Mouse (Mus musculus): ENCODE results near the gene Rem1.

Gene Rem1

DNA sequence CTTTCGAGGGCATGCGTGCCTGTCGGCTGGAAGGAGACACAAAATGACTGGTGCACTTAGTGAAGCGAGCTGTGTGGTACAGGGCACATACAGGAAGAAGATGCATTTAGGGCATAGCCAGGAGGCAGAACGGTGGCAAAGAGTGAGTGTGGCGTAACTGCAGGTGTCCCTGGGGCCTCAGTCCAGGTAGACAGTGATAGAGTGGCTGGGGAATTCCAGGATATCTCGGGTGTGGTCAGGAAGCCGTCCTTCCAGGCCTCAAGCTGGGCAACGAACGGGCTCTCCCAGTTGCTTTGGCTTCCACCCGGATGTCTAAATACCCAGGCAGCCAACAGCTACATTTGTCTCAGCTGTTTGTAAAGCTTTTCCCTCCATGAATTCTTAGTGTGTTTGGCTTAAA, 47.4 kb downstream of the Rem1 start:
- in situ Hi-C loops (cut with MboI, MseI) = loop anchor here (10.0 kb wide), 1 partner anchor 591 kb away; no protein-coding TSS in a partner anchor

DNA sequence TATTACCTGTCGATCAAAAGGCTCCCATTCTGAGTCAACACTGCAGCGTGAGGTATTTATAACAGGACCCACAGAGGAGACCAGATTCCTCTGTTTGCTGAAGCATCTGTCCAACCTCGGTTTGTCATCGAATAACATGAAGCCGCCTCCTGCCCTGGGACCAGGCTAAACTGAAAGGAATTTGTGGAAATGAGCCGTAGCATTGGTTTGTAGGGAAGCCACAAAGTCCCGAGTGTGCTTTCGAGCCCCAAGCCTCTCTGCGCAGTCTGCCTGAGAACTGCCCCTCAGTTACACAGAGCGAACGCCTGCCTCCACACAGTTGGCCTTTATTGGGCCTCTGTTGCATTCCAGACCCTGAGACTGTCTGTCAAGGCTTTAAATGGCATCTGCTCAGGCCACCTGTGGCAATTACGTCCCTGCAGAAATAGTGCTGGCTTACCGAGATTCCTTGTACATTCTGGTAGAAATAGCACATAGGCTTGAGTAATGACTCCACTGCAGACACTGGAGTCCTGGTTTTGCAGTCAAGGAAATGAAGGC, 48.6 kb downstream of the Rem1 start:
- in situ Hi-C loops (cut with MboI, MseI) = loop anchor here (10.0 kb wide), 1 partner anchor 589 kb away; no protein-coding TSS in a partner anchor

DNA sequence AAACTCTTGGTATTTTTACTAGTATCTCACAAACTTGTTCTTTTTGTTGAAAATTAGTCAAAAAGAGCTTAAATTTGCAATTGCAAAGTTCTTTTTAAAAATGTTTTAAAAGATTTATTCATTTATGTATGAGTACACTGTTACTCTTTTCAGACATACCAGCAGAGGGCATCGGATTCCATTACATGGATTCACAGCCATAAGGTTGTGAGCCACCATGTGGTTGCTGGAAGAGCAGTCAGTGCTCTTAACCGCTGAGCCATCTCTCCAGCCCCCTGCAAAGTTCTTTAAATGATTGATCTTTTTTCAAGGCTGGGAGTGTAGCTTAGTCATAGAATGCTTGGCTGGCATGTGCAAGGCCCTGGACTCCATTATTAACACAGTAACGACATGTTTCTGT, 51.6 kb downstream of the Rem1 start:
- in situ Hi-C loops (cut with MboI, MseI) = loop anchor here (10.0 kb wide), 1 partner anchor 586 kb away; no protein-coding TSS in a partner anchor

DNA sequence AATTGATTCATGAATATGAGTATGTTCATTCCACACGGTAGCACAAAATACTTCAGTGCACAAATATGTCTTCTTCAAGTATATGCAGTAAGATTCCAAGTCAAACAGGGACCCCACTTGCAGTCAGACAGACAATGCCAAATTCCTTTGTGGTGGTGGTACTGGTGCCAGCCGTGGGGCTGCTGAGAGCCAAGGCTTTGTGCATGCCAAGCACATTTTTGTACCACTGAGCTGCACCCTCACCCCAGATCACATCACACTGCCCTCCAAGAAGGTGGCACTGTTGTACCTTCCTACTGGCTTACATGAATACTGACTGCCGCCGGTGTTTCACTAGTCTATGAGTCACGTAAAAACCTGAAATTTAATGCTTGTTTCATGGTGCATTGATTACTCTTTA, 52.2 kb downstream of the Rem1 start:
- in situ Hi-C loops (cut with MboI, MseI) = loop anchor here (10.0 kb wide), 1 partner anchor 586 kb away; no protein-coding TSS in a partner anchor

DNA sequence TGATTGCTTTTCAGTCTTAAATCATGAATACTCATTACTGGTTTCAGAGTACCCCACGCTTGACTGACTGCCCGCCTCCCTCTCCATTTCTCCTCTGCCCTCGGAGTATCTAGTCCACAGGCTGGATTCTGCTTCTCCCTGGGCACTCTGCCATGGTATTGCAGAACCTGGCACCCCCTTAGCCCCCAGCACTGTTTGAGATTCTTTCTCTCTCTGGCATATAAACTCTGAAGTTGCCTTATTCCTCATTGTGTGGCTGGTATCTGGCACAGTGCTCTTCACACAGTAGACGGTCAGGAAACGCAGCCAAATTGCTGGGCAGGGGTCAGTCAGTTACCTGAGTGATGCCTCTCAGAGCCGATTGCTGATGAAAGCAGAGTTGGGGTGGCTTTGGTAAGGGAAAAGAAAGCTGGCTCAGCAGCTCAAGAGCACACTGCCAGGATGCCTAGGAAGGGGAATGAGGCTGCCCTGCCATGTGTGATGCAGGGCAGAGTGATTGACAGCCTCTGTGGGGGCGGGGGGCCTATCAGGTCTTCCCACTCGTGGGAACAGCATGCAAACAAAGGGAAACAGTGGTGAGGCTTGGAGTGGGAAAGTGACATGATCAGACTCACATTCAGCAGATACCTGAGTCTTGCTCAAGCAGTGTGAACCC, 53.1 kb downstream of the Rem1 start:
- in situ Hi-C loops (cut with MboI, MseI) = loop anchor here (10.0 kb wide), 1 partner anchor 585 kb away; no protein-coding TSS in a partner anchor

DNA sequence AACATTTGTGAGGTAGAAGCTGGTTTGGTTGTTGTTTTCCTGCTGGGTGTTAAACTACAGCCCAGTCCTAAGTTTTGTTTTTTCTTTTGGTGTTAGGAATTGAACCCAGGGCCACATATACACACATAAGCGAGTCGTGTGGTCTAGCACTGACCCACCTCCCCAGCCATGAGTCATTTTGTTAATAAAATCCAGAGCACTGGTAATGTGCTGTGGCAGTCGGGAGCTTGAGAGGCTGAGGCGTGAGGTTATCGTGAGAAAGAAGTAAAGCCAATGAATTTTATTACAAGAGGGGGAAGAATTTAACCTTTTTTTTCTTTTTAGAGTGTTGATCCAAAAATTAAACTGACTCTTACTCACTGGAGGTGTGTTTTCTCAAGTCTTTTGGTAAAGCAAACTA, 56.3 kb downstream of the Rem1 start:
- in situ Hi-C loops (cut with MboI, MseI) = no loop called here
